Mouse (Mus musculus): ENCODE data around the gene Slc9a4.
"Not testable (repeated sequence)": the region's sequence is repeated elsewhere in the genome, so short reads cannot be mapped to it uniquely, and the experiment has no call there.

Slc9a4 gene

GRCm38 (mm10) chr1:40579784-40580183 is at the start of gene Slc9a4:
Gene Slc9a4 (plus strand): TSS chr1:40580081.
- DNase-seq = peak; percentile 40

- DNase-seq = no peak
Observed at GRCm38 (mm10) chr1:40537577-40537976, 42.3 kb upstream of the Slc9a4 start.

- DNase-seq = peak; percentile 79
Observed at GRCm38 (mm10) chr1:40544650-40545049, 35.2 kb upstream of the Slc9a4 start.

- no peak for DNase-seq
Observed at GRCm38 (mm10) chr1:40546645-40547044, 33.2 kb upstream of the Slc9a4 start.

- DNase-seq = no peak
Observed at GRCm38 (mm10) chr1:40547064-40547572, 32.8 kb upstream of the Slc9a4 start.

- DNase-seq = no peak
Observed at GRCm38 (mm10) chr1:40547762-40548161, 32.1 kb upstream of the Slc9a4 start.

- DNase-seq = no peak
Observed at GRCm38 (mm10) chr1:40569374-40569773, 10.5 kb upstream of the Slc9a4 start.

- DNase-seq = no peak
Observed at GRCm38 (mm10) chr1:40580269-40580668, 388 bp downstream of the Slc9a4 start.

- DNase-seq = no peak
Observed at GRCm38 (mm10) chr1:40586776-40587175, 6.9 kb downstream of the Slc9a4 start.

GRCm38 (mm10) chr1:40590931-40591330 is 11.1 kb downstream of the Slc9a4 start:
- no peak for DNase-seq

GRCm38 (mm10) chr1:40597822-40598221 is 17.9 kb downstream of the Slc9a4 start:
- DNase-seq = no peak

GRCm38 (mm10) chr1:40599661-40600060 is 19.8 kb downstream of the Slc9a4 start:
- DNase-seq = not testable (repeated sequence)

- DNase-seq = no peak
Observed at GRCm38 (mm10) chr1:40600394-40601327, 20.8 kb downstream of the Slc9a4 start.

- no peak for DNase-seq
Observed at GRCm38 (mm10) chr1:40601461-40601860, 21.6 kb downstream of the Slc9a4 start.

- DNase-seq = no peak
Observed at GRCm38 (mm10) chr1:40613219-40613618, 33.3 kb downstream of the Slc9a4 start.

GRCm38 (mm10) chr1:40619093-40619492 is 39.2 kb downstream of the Slc9a4 start:
- peak; percentile 14 for DNase-seq

- no peak for DNase-seq
Observed at GRCm38 (mm10) chr1:40619871-40620270, 40.0 kb downstream of the Slc9a4 start.

- no peak for DNase-seq
Observed at GRCm38 (mm10) chr1:40624954-40625353, 45.1 kb downstream of the Slc9a4 start.

- no peak for DNase-seq
Observed at GRCm38 (mm10) chr1:40626954-40627353, 47.1 kb downstream of the Slc9a4 start.

- DNase-seq = no peak
Observed at GRCm38 (mm10) chr1:40628443-40628842, 48.6 kb downstream of the Slc9a4 start.

GRCm38 (mm10) chr1:40632407-40633062 is 52.7 kb downstream of the Slc9a4 start:
- DNase-seq = no peak

- no peak for DNase-seq
Observed at GRCm38 (mm10) chr1:40634608-40635007, 54.7 kb downstream of the Slc9a4 start.

- no peak for DNase-seq
Observed at GRCm38 (mm10) chr1:40648234-40648633, 68.4 kb downstream of the Slc9a4 start.
